Mouse (Mus musculus): ENCODE measurements around the gene Lair1. TPM values are rescaled to one million over a fixed set of nuclear protein-coding genes. Genes with fewer than 3 reads are reported as not detected.

Lair1 gene
- polyA plus RNA-seq (2014; fragmentation: Illumina TruSeq; extraction: RNeasy Lipid Tissue Mini Kit (QIAGEN cat#74804); ENCODE audit: low read depth, low replicate concordance): 4.6 TPM

GRCm38 (mm10) chr7:4063013-4063412 is at the start of gene Lair1:
Gene Lair1 (minus strand): TSS chr7:4063204.

Other genes starting within 250 kb of the Lair1 start
- not detected for gene Gm15448, start 237.5 kb downstream of the Lair1 start, polyA plus RNA-seq (2014; fragmentation: Illumina TruSeq; extraction: RNeasy Lipid Tissue Mini Kit (QIAGEN cat#74804); ENCODE audit: low read depth, low replicate concordance)
- gene Pira2, start 218.2 kb downstream of the Lair1 start, polyA plus RNA-seq (2014; fragmentation: Illumina TruSeq; extraction: RNeasy Lipid Tissue Mini Kit (QIAGEN cat#74804); ENCODE audit: low read depth, low replicate concordance): 1.9 TPM
- not detected for gene Gm14548, start 165.1 kb downstream of the Lair1 start, polyA plus RNA-seq (2014; fragmentation: Illumina TruSeq; extraction: RNeasy Lipid Tissue Mini Kit (QIAGEN cat#74804); ENCODE audit: low read depth, low replicate concordance)
- gene Lilra6, start 147.7 kb downstream of the Lair1 start, polyA plus RNA-seq (2014; fragmentation: Illumina TruSeq; extraction: RNeasy Lipid Tissue Mini Kit (QIAGEN cat#74804); ENCODE audit: low read depth, low replicate concordance): 0.21 TPM
- gene Ttyh1, start 56.2 kb upstream of the Lair1 start, polyA plus RNA-seq (2014; fragmentation: Illumina TruSeq; extraction: RNeasy Lipid Tissue Mini Kit (QIAGEN cat#74804); ENCODE audit: low read depth, low replicate concordance): 0.21 TPM
- gene Leng8, start 73.8 kb upstream of the Lair1 start, polyA plus RNA-seq (2014; fragmentation: Illumina TruSeq; extraction: RNeasy Lipid Tissue Mini Kit (QIAGEN cat#74804); ENCODE audit: low read depth, low replicate concordance): 14.3 TPM
- 0.29 TPM for gene Leng9, start 87.2 kb upstream of the Lair1 start, polyA plus RNA-seq (2014; fragmentation: Illumina TruSeq; extraction: RNeasy Lipid Tissue Mini Kit (QIAGEN cat#74804); ENCODE audit: low read depth, low replicate concordance)
- gene Cdc42ep5, start 101.7 kb upstream of the Lair1 start, polyA plus RNA-seq (2014; fragmentation: Illumina TruSeq; extraction: RNeasy Lipid Tissue Mini Kit (QIAGEN cat#74804); ENCODE audit: low read depth, low replicate concordance): not detected
- gene Lilra5, start 174.6 kb upstream of the Lair1 start, polyA plus RNA-seq (2014; fragmentation: Illumina TruSeq; extraction: RNeasy Lipid Tissue Mini Kit (QIAGEN cat#74804); ENCODE audit: low read depth, low replicate concordance): 5.0 TPM